Mouse (Mus musculus) left cerebral cortex, adult 9 months (tissue): ENCODE data around the gene Zfp277.
A peak's percentile ranks its signal among the peaks of the same experiment; 100 is the strongest.

Experiments
- DNase-seq, 2 experiments: peaks; one replicate each; pipeline ENCODE4 v3.0.0; 2022; ENCODE audit warnings: low spot score in 2 of 2

Gene Zfp277

GRCm38 (mm10) chr12:40445648-40446449 lies at the start of gene Zfp277, which contains the start of gene Dock4:
Zfp277 (minus strand) TSS chr12:40445902.
Dock4 (plus strand) TSS chr12:40445952.
- DNase-seq = peak; percentile 98 to 100

GRCm38 (mm10) chr12:40486047-40486837 lies 40.5 kb upstream of the Zfp277 start:
- no peak for DNase-seq

GRCm38 (mm10) chr12:40485210-40485609 lies 39.5 kb upstream of the Zfp277 start:
- DNase-seq = no peak

GRCm38 (mm10) chr12:40484224-40484623 lies 38.5 kb upstream of the Zfp277 start:
- no peak for DNase-seq

- DNase-seq = no peak
Measured at GRCm38 (mm10) chr12:40477621-40478452, 32.1 kb upstream of the Zfp277 start.

- no peak for DNase-seq
Measured at GRCm38 (mm10) chr12:40473709-40474108, 28.0 kb upstream of the Zfp277 start.

- no peak for DNase-seq
Measured at GRCm38 (mm10) chr12:40471649-40472399, 26.1 kb upstream of the Zfp277 start.

- no peak for DNase-seq
Measured at GRCm38 (mm10) chr12:40469009-40469408, 23.3 kb upstream of the Zfp277 start.

- DNase-seq = peak in 1 of 2 experiments; percentile 43
Measured at GRCm38 (mm10) chr12:40468235-40468634, 22.5 kb upstream of the Zfp277 start.

GRCm38 (mm10) chr12:40464282-40464681 lies 18.6 kb upstream of the Zfp277 start:
- no peak for DNase-seq

GRCm38 (mm10) chr12:40463828-40464227 lies 18.1 kb upstream of the Zfp277 start:
- DNase-seq = no peak

- no peak for DNase-seq
Measured at GRCm38 (mm10) chr12:40462693-40463235, 17.1 kb upstream of the Zfp277 start.

GRCm38 (mm10) chr12:40459673-40460265 lies 14.1 kb upstream of the Zfp277 start:
- DNase-seq = no peak

GRCm38 (mm10) chr12:40458977-40459376 lies 13.3 kb upstream of the Zfp277 start:
- DNase-seq = no peak

- DNase-seq = no peak
Measured at GRCm38 (mm10) chr12:40456517-40456916, 10.8 kb upstream of the Zfp277 start.

GRCm38 (mm10) chr12:40449119-40449795 lies 3.6 kb upstream of the Zfp277 start:
- no peak for DNase-seq

GRCm38 (mm10) chr12:40447561-40448355 lies 2.1 kb upstream of the Zfp277 start:
- DNase-seq = no peak

GRCm38 (mm10) chr12:40446450-40447381 lies 1.0 kb upstream of the Zfp277 start:
- DNase-seq = peak in 1 of 2 experiments; percentile 36
